Comparison of ENCODE assay signal across 7 mouse cellular contexts in the genomic region with DNA sequence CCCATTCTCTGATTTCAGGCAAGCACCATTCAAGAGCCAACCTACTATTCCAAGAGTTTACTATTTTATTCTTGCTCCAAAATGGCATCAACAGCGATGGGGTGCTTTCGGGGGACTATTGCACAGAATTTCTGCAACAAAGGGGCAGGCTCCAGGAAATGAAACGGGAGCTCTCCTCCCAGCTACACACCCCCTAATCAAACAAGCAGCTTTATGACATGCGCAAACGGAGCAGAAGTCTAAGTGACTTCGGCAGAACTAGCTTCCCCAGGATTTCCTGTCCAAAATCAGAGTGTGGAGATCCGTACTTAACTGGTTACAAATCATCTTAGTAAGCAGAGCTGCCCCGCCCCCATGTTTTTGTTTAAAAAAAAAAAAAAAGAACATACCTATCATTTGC.
A peak's percentile ranks its signal among the peaks of the same experiment; 100 is the strongest.
DNase-seq lines count a peak whose midpoint lies in the region; ATAC-seq and TF ChIP-seq lines count a peak whose summit lies in the region.

No protein-coding gene starts in this region.

- peak overlapping the region; percentile 84 for H3K27ac ChIP-seq in embryonic facial prominence, embryonic 10.5 days (replicated peaks)
- peak overlapping the region; percentile 64 for H3K27ac ChIP-seq in heart, adult 2 months
- H3K27ac ChIP-seq in limb, embryonic 11.5 days (replicated peaks; ENCODE audit: low read depth, low read length): peak overlapping the region; percentile 68
- peak overlapping the region; percentile 60 for H3K27ac ChIP-seq in midbrain, embryonic 11.5 days (ENCODE audit: low read depth, low read length)
- peak overlapping the region; percentile 13; the same call in 1 of the 2 replicates for H3K27ac ChIP-seq in small intestine, adult 2 months (ENCODE audit: insufficient read depth, low read depth, low read length)

- peak overlapping the region; percentile 61 for H3K4me3 ChIP-seq in embryonic facial prominence, embryonic 10.5 days
- peak overlapping the region; percentile 58 for H3K4me3 ChIP-seq in heart, adult 2 months
- H3K4me3 ChIP-seq in limb, embryonic 11.5 days (ENCODE audit: low read depth, low read length): peak overlapping the region; percentile 38
- peak overlapping the region; percentile 42 for H3K4me3 ChIP-seq in midbrain, embryonic 11.5 days (ENCODE audit: low read depth, low read length)
- H3K4me3 ChIP-seq in small intestine, adult 2 months (ENCODE audit: low read depth, low read length): peak overlapping the region; percentile 28

- H3K36me3 ChIP-seq in embryonic facial prominence, embryonic 10.5 days (replicated peaks): no peaks in the 10 kb centered on the region
- H3K36me3 ChIP-seq in heart, adult 2 months (ENCODE audit: control insufficient read depth, insufficient read depth, low read length): no peaks in the 10 kb centered on the region
- H3K36me3 ChIP-seq in limb, embryonic 11.5 days (ENCODE audit: control insufficient read depth, insufficient read depth, low read length): no peaks in the 10 kb centered on the region
- H3K36me3 ChIP-seq in midbrain, embryonic 11.5 days (ENCODE audit: control insufficient read depth, insufficient read depth, low read length): no peaks in the 10 kb centered on the region
- H3K36me3 ChIP-seq in small intestine, adult 2 months (ENCODE audit: control insufficient read depth, insufficient read depth, low read length): no peaks in the 10 kb centered on the region

- 3% methylated on average over 8 of the region's 8 CpGs for WGBS in embryonic facial prominence, embryonic 10.5 days
- WGBS in heart, adult 2 months: 1% methylated on average over 8 of the region's 8 CpGs
- under 1% methylated on average over 8 of the region's 8 CpGs for WGBS in limb, embryonic 11.5 days
- 7% methylated on average over 8 of the region's 8 CpGs for WGBS in midbrain, embryonic 11.5 days
- WGBS in small intestine, adult 2 months: 0% methylated on average over 8 of the region's 8 CpGs

- H3K9me3 ChIP-seq in embryonic facial prominence, embryonic 10.5 days: no peaks in the 10 kb centered on the region
- H3K9me3 ChIP-seq in limb, embryonic 11.5 days (ENCODE audit: control insufficient read depth, low read length): no peaks in the 10 kb centered on the region
- no peaks in the 10 kb centered on the region for H3K9me3 ChIP-seq in midbrain, embryonic 11.5 days (ENCODE audit: control insufficient read depth, low read length)

- peak; percentile 31; the same call in 1 of the 2 replicates for TF ChIP-seq POLR2A in heart, adult 2 months (IDR thresholded peaks at IDR 0.05; ENCODE audit: insufficient read depth, low read depth, low read length)
- TF ChIP-seq POLR2A in small intestine, adult 2 months (IDR thresholded peaks at IDR 0.05; ENCODE audit: low read depth, low read length): no peak

- H3K27me3 ChIP-seq in embryonic facial prominence, embryonic 10.5 days (replicated peaks; ENCODE audit: low read depth, poor library complexity, severe bottlenecking): no peaks in the 10 kb centered on the region
- H3K27me3 ChIP-seq in heart, adult 2 months (ENCODE audit: control insufficient read depth, insufficient read depth, low read length): no peaks in the 10 kb centered on the region
- no peaks in the 10 kb centered on the region for H3K27me3 ChIP-seq in limb, embryonic 11.5 days (ENCODE audit: control insufficient read depth, insufficient read depth, low read length)
- no peaks in the 10 kb centered on the region for H3K27me3 ChIP-seq in midbrain, embryonic 11.5 days (ENCODE audit: control insufficient read depth, insufficient read depth, low read length)
- no peaks in the 10 kb centered on the region for H3K27me3 ChIP-seq in small intestine, adult 2 months (ENCODE audit: control insufficient read depth, insufficient read depth, low read length)

- H3K4me1 ChIP-seq in embryonic facial prominence, embryonic 10.5 days: peaks cover 27% of the 10 kb centered on the region
- peaks cover 3% of the 10 kb centered on the region for H3K4me1 ChIP-seq in heart, adult 2 months (ENCODE audit: control insufficient read depth, insufficient read depth, low read length)
- H3K4me1 ChIP-seq in limb, embryonic 11.5 days (ENCODE audit: control insufficient read depth, insufficient read depth, low read length): 0 out of 2 replicates have a peak, but pooled peaks cover 5% of the 10 kb centered on the region
- no peaks in the 10 kb centered on the region for H3K4me1 ChIP-seq in midbrain, embryonic 11.5 days (ENCODE audit: control insufficient read depth, insufficient read depth, low read length)
- H3K4me1 ChIP-seq in small intestine, adult 2 months (ENCODE audit: control insufficient read depth, insufficient read depth, insufficient read length, low read length): peaks cover 4% of the 10 kb centered on the region; the same call in 1 of the 2 replicates

- peak overlapping the region; percentile 84 for H3K4me2 ChIP-seq in limb, embryonic 11.5 days (ENCODE audit: low read depth, severe bottlenecking)
- H3K4me2 ChIP-seq in midbrain, embryonic 11.5 days: peak overlapping the region; percentile 62

- no peaks in the 10 kb centered on the region for H3K79me2 ChIP-seq in heart, adult 2 months (replicated peaks; ENCODE audit: control insufficient read depth, insufficient read depth, low read length)

- DNase-seq in adrenal gland, postnatal 25 days: peak; percentile 39
- peak; percentile 71 for DNase-seq in embryonic facial prominence, embryonic 10.5 days (ENCODE audit: low spot score)
- DNase-seq in heart, adult 2 months: peak; percentile 61 to 74
- peak; percentile 72 for DNase-seq in kidney, adult 18-20 months
- DNase-seq in limb, embryonic 11.5 days (ENCODE audit: low spot score): peak; percentile 76
- DNase-seq in midbrain, embryonic 11.5 days (ENCODE audit: low spot score, missing footprints): peak; percentile 93

- TF ChIP-seq CTCF in heart, adult 2 months (IDR thresholded peaks at IDR 0.05): no peak
- TF ChIP-seq CTCF in small intestine, adult 2 months (IDR thresholded peaks at IDR 0.05; ENCODE audit: extremely low read depth, insufficient read length, insufficient replicate concordance, low read depth, low read length): no peak

- peak overlapping the region; percentile 28 for H3K9ac ChIP-seq in heart, adult 2 months (ENCODE audit: low read depth, low read length)
- peak overlapping the region; percentile 45 for H3K9ac ChIP-seq in limb, embryonic 11.5 days (ENCODE audit: low read length)
- peak overlapping the region; percentile 67 for H3K9ac ChIP-seq in midbrain, embryonic 11.5 days (ENCODE audit: low read length)

- ATAC-seq in limb, embryonic 11.5 days (ENCODE audit: insufficient number of reproducible peaks, low FRiP score, low TSS enrichment, low read depth): peak; percentile 76
- ATAC-seq in midbrain, embryonic 11.5 days (ENCODE audit: low FRiP score): peak; percentile 82

- intact Hi-C loops in heart, adult 2 months (cut with DNase I): loop anchor here (5.0 kb wide), 1 partner anchor 198 kb away; no protein-coding TSS in a partner anchor

- 0 out of 2 replicates have a peak, but pooled peaks have one; percentile 30 for TF ChIP-seq EP300 in heart, adult 2 months (IDR thresholded peaks at IDR 0.05; ENCODE audit: insufficient read depth, low read depth, low read length)

Comparison
In these comparisons a context has a peak if more than half of its experiments do, and no peak if none do; other contexts are left out.
1. Peak in every context shown above with its lines: DNase-seq, ATAC-seq, H3K4me3 ChIP-seq and H3K27ac ChIP-seq.
2. DNase-seq: peak in every context shown above with its lines; median percentile 93 in midbrain, embryonic 11.5 days; 76 in limb, embryonic 11.5 days; 72 in kidney, adult 18-20 months; 71 in embryonic facial prominence, embryonic 10.5 days; 68 in heart, adult 2 months; 39 in adrenal gland, postnatal 25 days.
3. H3K27ac ChIP-seq: peak in every context shown above with its lines; median percentile 84 in embryonic facial prominence, embryonic 10.5 days; 68 in limb, embryonic 11.5 days; 64 in heart, adult 2 months; 60 in midbrain, embryonic 11.5 days; 13 in small intestine, adult 2 months.